Mouse (Mus musculus) intestine, embryonic 14.5 days (tissue): ENCODE data around the gene Zfp90. TPM values are rescaled to one million over a fixed set of nuclear protein-coding genes. Genes with fewer than 3 reads are reported as not detected.

Source experiments
- ATAC-seq: fragments of 200-750 bp; cut with Nextera tagmentation; replicated peaks from 2 replicates; pipeline ENCODE4 v1.8.0; 2017; ENCODE audit warnings: low read depth, moderate number of reproducible peaks, moderate TSS enrichment, moderate library complexity; ENCODE audit not compliant: low FRiP score, low TSS enrichment
- DNase-seq: peaks from one replicate; pipeline ENCODE4 v3.0.0-alpha.2; 2018; ENCODE audit warnings: low spot score
- H3K27ac ChIP-seq: fragments of 300-500 bp; sonication (generic); 2 replicates; pipeline ENCODE4 v1.5.1; 2014; ENCODE audit warnings: low read depth, mild to moderate bottlenecking, control low read depth
- H3K27me3 ChIP-seq: fragments of 300-500 bp; sonication (generic); replicated peaks from 2 replicates; pipeline ENCODE4 v1.6.1; 2014; ENCODE audit warnings: low read length, control low read depth; ENCODE audit not compliant: control insufficient read depth, insufficient read depth
- H3K36me3 ChIP-seq: fragments of 300-500 bp; sonication (generic); 2 replicates; pipeline ENCODE4 v1.6.1; 2014; ENCODE audit warnings: low read length, control low read depth; ENCODE audit not compliant: control insufficient read depth, insufficient read depth
- H3K4me1 ChIP-seq: fragments of 300-500 bp; sonication (generic); replicated peaks from 2 replicates; pipeline ENCODE4 v1.6.1; 2014; ENCODE audit warnings: low read length, control low read depth, mixed read lengths; ENCODE audit not compliant: control insufficient read depth, insufficient read depth
- H3K4me2 ChIP-seq: fragments of 300-500 bp; sonication (generic); 2 replicates; pipeline ENCODE4 v1.6.1; 2014; ENCODE audit warnings: low read length
- H3K4me3 ChIP-seq: fragments of 300-500 bp; sonication (generic); 2 replicates; pipeline ENCODE4 v1.5.1; 2014; ENCODE audit warnings: low read depth, low read length, control low read depth, mixed read lengths
- H3K9ac ChIP-seq: fragments of 300-500 bp; sonication (generic); 2 replicates; pipeline ENCODE4 v1.6.1; 2014; ENCODE audit warnings: mild to moderate bottlenecking, low read length
- H3K9me3 ChIP-seq: fragments of 300-500 bp; sonication (generic); 2 replicates; pipeline ENCODE4 v1.6.1; 2016; ENCODE audit warnings: low read length, control low read depth; ENCODE audit not compliant: control insufficient read depth
- WGBS: fragments of 180-500 bp; shearing (Covaris S2); extraction: QIAGEN DNeasy Blood & Tissue Kit; methylation state at CpG from one replicate; pipeline ENCODE4 v1.1.7; 2014; 5-methylcytosine and 5-hydroxymethylcytosine counted together
- polyA plus RNA-seq: library from polyadenylated mRNA; unstranded; fragments of >200 nt; fragmentation: Nextera tagmentation; extraction: Ambion mirVana; gene quantifications from 2 replicates; pipeline ENCODE4 v1.2.1, GENCODE M21; 2014

Zfp90 gene
- polyA plus RNA-seq, 1 experiment from 2014 or later, result 21.2 TPM

- H3K36me3 ChIP-seq, result no peaks in the 10 kb centered on the region
- no peaks in the 10 kb centered on the region for H3K4me1 ChIP-seq
- DNase-seq (no peak), ATAC-seq (no peak)
- H3K4me3 ChIP-seq, result no peak overlapping the region
- no peaks in the 10 kb centered on the region for H3K9me3 ChIP-seq
- no peak overlapping the region for H3K4me2 ChIP-seq
- WGBS, result 80% methylated on average over 9 of the region's 9 CpGs
- H3K9ac ChIP-seq, result no peak overlapping the region
- H3K27me3 ChIP-seq, result no peaks in the 10 kb centered on the region
- no peak overlapping the region for H3K27ac ChIP-seq
These were observed 27.2 kb upstream of the Zfp90 start for GRCm38 (mm10) chr8:106387801-106388415.

- Histone ChIP-seq H3K9ac (no peak overlapping the region), H3K9me3 (no peaks in the 10 kb centered on the region), H3K36me3 (no peaks in the 10 kb centered on the region), H3K4me1 (peaks cover 3% of the 10 kb centered on the region; the same call in 1 of the 2 replicates), H3K4me2 (no peak overlapping the region), H3K4me3 (no peak overlapping the region), H3K27me3 (no peaks in the 10 kb centered on the region), H3K27ac (peak overlapping the region; percentile 36; the same call in 1 of the 2 replicates)
- 49% methylated on average over 4 of the region's 4 CpGs for WGBS
- ATAC-seq (no peak), DNase-seq (no peak)
These were observed 20.6 kb upstream of the Zfp90 start for GRCm38 (mm10) chr8:106394493-106394892.

GRCm38 (mm10) chr8:106399694-106400093 lies 15.4 kb upstream of the Zfp90 start:
- Histone ChIP-seq H3K9ac (no peak overlapping the region), H3K36me3 (no peaks in the 10 kb centered on the region), H3K9me3 (no peaks in the 10 kb centered on the region), H3K27ac (peak overlapping the region; percentile 67), H3K4me3 (no peak overlapping the region), H3K4me2 (no peak overlapping the region), H3K4me1 (peaks cover 7% of the 10 kb centered on the region), H3K27me3 (no peaks in the 10 kb centered on the region)
- ATAC-seq (no peak), DNase-seq (no peak)
- WGBS, result 42% methylated on average over 8 of the region's 8 CpGs

GRCm38 (mm10) chr8:106400181-106400580 lies 14.9 kb upstream of the Zfp90 start:
- H3K4me1 ChIP-seq, result peaks cover 11% of the 10 kb centered on the region
- no peak overlapping the region for H3K4me3 ChIP-seq
- no peak overlapping the region for H3K9ac ChIP-seq
- H3K9me3 ChIP-seq, result no peaks in the 10 kb centered on the region
- no peak overlapping the region for H3K4me2 ChIP-seq
- H3K27me3 ChIP-seq, result no peaks in the 10 kb centered on the region
- H3K36me3 ChIP-seq, result no peaks in the 10 kb centered on the region
- DNase-seq, result no peak
- H3K27ac ChIP-seq, result peak overlapping the region; percentile 67
- no peak for ATAC-seq
- 26% methylated on average over 5 of the region's 5 CpGs for WGBS

GRCm38 (mm10) chr8:106403246-106403933 lies 11.7 kb upstream of the Zfp90 start:
- no peaks in the 10 kb centered on the region for H3K27me3 ChIP-seq
- H3K9ac ChIP-seq, result no peak overlapping the region
- no peak overlapping the region for H3K4me2 ChIP-seq
- WGBS, result 31% methylated on average over 12 of the region's 12 CpGs
- peaks cover 21% of the 10 kb centered on the region for H3K4me1 ChIP-seq
- no peaks in the 10 kb centered on the region for H3K9me3 ChIP-seq
- no peaks in the 10 kb centered on the region for H3K36me3 ChIP-seq
- DNase-seq, result peak; percentile 71
- H3K27ac ChIP-seq, result no peak overlapping the region
- no peak overlapping the region for H3K4me3 ChIP-seq
- no peak; the same call in 1 of the 2 replicates for ATAC-seq

- ATAC-seq (peak; percentile 45), DNase-seq (peak; percentile 55)
- Histone ChIP-seq H3K9me3 (no peaks in the 10 kb centered on the region), H3K27ac (peak overlapping the region; percentile 48), H3K36me3 (no peaks in the 10 kb centered on the region), H3K9ac (no peak overlapping the region), H3K4me3 (no peak overlapping the region), H3K4me1 (peaks cover 21% of the 10 kb centered on the region), H3K4me2 (0 out of 2 replicates have a peak overlapping the region, but pooled peaks have one; percentile 12), H3K27me3 (no peaks in the 10 kb centered on the region)
- WGBS, result 7% methylated on average over 3 of the region's 3 CpGs
These were observed 10.3 kb upstream of the Zfp90 start for GRCm38 (mm10) chr8:106404825-106405224.

GRCm38 (mm10) chr8:106405810-106406209 lies 9.3 kb upstream of the Zfp90 start:
- Histone ChIP-seq H3K4me2 (no peak overlapping the region), H3K27ac (peak overlapping the region; percentile 48; the same call in 1 of the 2 replicates), H3K27me3 (no peaks in the 10 kb centered on the region), H3K4me3 (no peak overlapping the region), H3K36me3 (no peaks in the 10 kb centered on the region), H3K4me1 (peaks cover 18% of the 10 kb centered on the region), H3K9ac (no peak overlapping the region), H3K9me3 (no peaks in the 10 kb centered on the region)
- ATAC-seq, result no peak
- WGBS, result 69% methylated on average over 16 of the region's 16 CpGs
- no peak for DNase-seq

GRCm38 (mm10) chr8:106410055-106410454 lies 5.1 kb upstream of the Zfp90 start:
- Histone ChIP-seq H3K4me1 (peaks cover 11% of the 10 kb centered on the region), H3K27ac (no peak overlapping the region), H3K4me3 (no peak overlapping the region), H3K4me2 (no peak overlapping the region), H3K9me3 (no peaks in the 10 kb centered on the region), H3K9ac (no peak overlapping the region), H3K27me3 (no peaks in the 10 kb centered on the region), H3K36me3 (no peaks in the 10 kb centered on the region)
- no peak for ATAC-seq
- WGBS, result 63% methylated on average over 7 of the region's 7 CpGs
- DNase-seq, result no peak

GRCm38 (mm10) chr8:106410564-106410963 lies 4.6 kb upstream of the Zfp90 start:
- H3K27me3 ChIP-seq, result no peaks in the 10 kb centered on the region
- peaks cover 6% of the 10 kb centered on the region for H3K4me1 ChIP-seq
- H3K9me3 ChIP-seq, result no peaks in the 10 kb centered on the region
- H3K36me3 ChIP-seq, result no peaks in the 10 kb centered on the region
- no peak overlapping the region for H3K4me3 ChIP-seq
- no peak overlapping the region for H3K9ac ChIP-seq
- ATAC-seq, result no peak
- no peak for DNase-seq
- WGBS, result 77% methylated on average over 7 of the region's 7 CpGs
- no peak overlapping the region for H3K27ac ChIP-seq
- no peak overlapping the region for H3K4me2 ChIP-seq
